Mouse (Mus musculus) cortical plate, adult 2 months (tissue): ENCODE data around the gene Fbxl7. TPM values are rescaled to one million over a fixed set of nuclear protein-coding genes. Genes with fewer than 3 reads are reported as not detected.

Source experiments
- H3K27ac ChIP-seq: fragments of 200-500 bp; 2 replicates; pipeline ENCODE4 v1.5.1; 2012; ENCODE audit warnings: low read length, control low read depth, inconsistent platforms; ENCODE audit not compliant: insufficient read depth
- H3K4me1 ChIP-seq: fragments of 200-500 bp; 2 replicates; pipeline ENCODE4 v1.6.1; 2011; ENCODE audit warnings: low read length; ENCODE audit not compliant: control insufficient read depth, insufficient read depth
- H3K4me3 ChIP-seq: fragments of 200-500 bp; 2 replicates; pipeline ENCODE4 v1.5.1; 2011; ENCODE audit warnings: mild to moderate bottlenecking, low read length, control low read depth; ENCODE audit not compliant: insufficient read depth
- CTCF ChIP-seq: fragments of 200-500 bp; IDR thresholded peaks from 2 replicates; pipeline ENCODE4 v1.5.1; 2011; ENCODE audit warnings: mild to moderate bottlenecking, control low read depth, low read length; ENCODE audit not compliant: insufficient read depth; ENCODE audit errors: extremely low read depth
- POLR2A ChIP-seq: fragments of 200-500 bp; IDR thresholded peaks from 2 replicates; pipeline ENCODE4 v1.6.1; 2011; ENCODE audit warnings: mild to moderate bottlenecking, low read length, control low read depth; ENCODE audit not compliant: insufficient read depth; ENCODE audit errors: extremely low read depth
- polyA plus RNA-seq: library from polyadenylated mRNA; depleted of rRNA; stranded (reverse); fragments of >200 nt; gene quantifications from 2 replicates; pipeline ENCODE4 v1.2.3, GENCODE M21; 2012

The Fbxl7 gene
- polyA plus RNA-seq, 1 experiment = 0.96 TPM

GRCm38 (mm10) chr15:26880212-26880956 is 15.0 kb downstream of the Fbxl7 start:
- Histone ChIP-seq H3K27ac (no peak overlapping the region), H3K4me3 (no peak overlapping the region), H3K4me1 (no peaks in the 10 kb centered on the region)
- TF ChIP-seq CTCF = no peak
- TF ChIP-seq POLR2A = no peak

- no peak for TF ChIP-seq POLR2A
- no peak for TF ChIP-seq CTCF
- no peak overlapping the region for H3K27ac ChIP-seq
Observed at GRCm38 (mm10) chr15:26875687-26876086, 19.7 kb downstream of the Fbxl7 start.

GRCm38 (mm10) chr15:26872234-26872633 is 23.1 kb downstream of the Fbxl7 start:
- TF ChIP-seq CTCF (no peak), POLR2A (no peak)
- Histone ChIP-seq H3K27ac (no peak overlapping the region), H3K4me1 (no peaks in the 10 kb centered on the region), H3K4me3 (no peak overlapping the region)

More at GRCm38 (mm10) chr15:26875687-26876086, 19.7 kb downstream of the Fbxl7 start:
- no peaks in the 10 kb centered on the region for H3K4me1 ChIP-seq
- no peak overlapping the region for H3K4me3 ChIP-seq

DNA sequence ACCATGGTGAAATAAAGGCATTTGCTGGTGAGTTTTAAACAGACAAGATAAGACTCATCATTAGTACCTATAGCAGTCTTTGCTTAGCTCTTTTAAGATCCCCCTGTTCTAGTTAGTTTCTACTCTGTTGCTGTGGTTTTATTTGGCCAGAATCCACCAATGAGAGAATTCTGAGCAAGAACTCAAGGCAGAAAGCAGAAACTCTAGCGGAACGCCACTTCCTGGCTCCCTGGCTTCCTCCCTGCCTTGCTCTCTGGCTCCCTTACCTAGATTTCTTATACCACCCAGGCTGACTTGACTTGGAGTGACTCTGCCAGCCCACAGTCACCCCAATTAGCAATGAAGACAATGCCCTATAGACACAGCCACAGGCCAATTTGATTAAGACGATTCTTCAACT is 26.2 kb downstream of the Fbxl7 start:
- H3K27ac ChIP-seq = no peak overlapping the region
- no peak overlapping the region for H3K4me3 ChIP-seq

GRCm38 (mm10) chr15:26867521-26867920 is 27.9 kb downstream of the Fbxl7 start:
- TF ChIP-seq CTCF = no peak
- no peak for TF ChIP-seq POLR2A

More for the DNA sequence above, 26.2 kb downstream of the Fbxl7 start:
- TF ChIP-seq POLR2A (no peak), CTCF (no peak)
- no peaks in the 10 kb centered on the region for H3K4me1 ChIP-seq

DNA sequence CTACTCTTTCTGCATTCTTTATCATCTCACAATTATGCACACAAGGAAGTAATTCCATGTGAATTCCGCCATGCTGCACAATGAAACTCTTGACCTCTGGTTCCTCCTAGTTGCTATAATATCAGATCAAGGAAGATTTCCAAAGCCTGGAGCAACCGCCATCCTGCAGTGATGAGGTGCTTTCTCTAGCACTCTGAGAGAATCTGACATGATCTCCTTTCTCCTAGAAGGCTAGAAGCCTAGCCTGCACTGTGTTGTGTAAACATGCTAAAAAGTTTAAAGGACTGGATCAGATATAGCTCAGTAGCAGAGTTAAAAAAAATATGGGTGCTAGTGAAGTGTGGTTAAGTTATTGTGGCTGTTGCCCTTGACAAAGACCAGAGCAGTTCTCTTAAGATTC is 33.2 kb downstream of the Fbxl7 start:
- no peak overlapping the region for H3K4me3 ChIP-seq
- H3K4me1 ChIP-seq = no peaks in the 10 kb centered on the region
- no peak overlapping the region for H3K27ac ChIP-seq
- TF ChIP-seq CTCF (no peak), POLR2A (no peak)

More at GRCm38 (mm10) chr15:26867521-26867920, 27.9 kb downstream of the Fbxl7 start:
- Histone ChIP-seq H3K4me1 (no peaks in the 10 kb centered on the region), H3K4me3 (no peak overlapping the region), H3K27ac (no peak overlapping the region)

DNA sequence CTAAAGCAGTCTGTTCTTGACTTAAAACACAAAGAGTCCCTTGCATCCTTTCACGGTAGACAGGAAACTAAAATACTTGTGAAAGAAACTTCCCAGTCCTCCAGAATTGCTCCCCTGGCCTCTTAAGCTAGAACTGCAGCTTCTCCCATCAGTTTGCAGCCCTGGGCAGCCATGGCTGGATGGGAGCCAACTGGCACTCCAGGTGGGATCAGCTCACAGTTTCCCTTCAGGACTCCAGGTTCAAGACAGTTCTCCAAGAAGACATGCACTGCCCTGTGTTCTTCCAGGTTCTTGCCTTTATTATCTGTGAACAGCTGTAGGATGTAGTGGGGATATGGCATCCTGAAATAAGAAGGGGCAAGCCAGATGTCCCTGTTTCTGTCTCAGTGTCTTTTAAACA is 45.8 kb downstream of the Fbxl7 start:
- no peak for TF ChIP-seq CTCF
- H3K27ac ChIP-seq = no peak overlapping the region
- no peak overlapping the region for H3K4me3 ChIP-seq
- no peaks in the 10 kb centered on the region for H3K4me1 ChIP-seq

GRCm38 (mm10) chr15:26842216-26842615 is 53.2 kb downstream of the Fbxl7 start:
- Histone ChIP-seq H3K27ac (no peak overlapping the region), H3K4me1 (no peaks in the 10 kb centered on the region), H3K4me3 (no peak overlapping the region)
- TF ChIP-seq POLR2A (no peak), CTCF (no peak)

DNA sequence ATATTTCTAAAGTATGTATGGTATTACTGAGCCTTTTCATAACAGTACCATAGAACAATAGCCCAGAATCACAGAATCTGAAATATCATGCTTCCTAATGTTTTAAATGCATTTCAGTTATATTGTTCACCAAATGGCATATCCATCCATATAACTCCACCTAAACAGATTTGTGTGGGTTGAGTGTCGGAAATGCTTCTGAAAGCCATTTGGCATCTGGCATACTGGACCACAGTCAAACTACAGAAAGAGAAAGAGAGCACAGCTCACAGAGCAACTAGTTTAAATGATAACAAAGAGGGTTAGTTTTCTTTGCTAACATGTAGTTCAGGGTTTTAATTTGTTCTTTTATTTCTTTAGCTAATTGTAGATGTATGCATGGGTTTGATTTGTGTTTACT is 57.0 kb downstream of the Fbxl7 start:
- TF ChIP-seq POLR2A (no peak), CTCF (no peak)
- H3K4me3 ChIP-seq = no peak overlapping the region

DNA sequence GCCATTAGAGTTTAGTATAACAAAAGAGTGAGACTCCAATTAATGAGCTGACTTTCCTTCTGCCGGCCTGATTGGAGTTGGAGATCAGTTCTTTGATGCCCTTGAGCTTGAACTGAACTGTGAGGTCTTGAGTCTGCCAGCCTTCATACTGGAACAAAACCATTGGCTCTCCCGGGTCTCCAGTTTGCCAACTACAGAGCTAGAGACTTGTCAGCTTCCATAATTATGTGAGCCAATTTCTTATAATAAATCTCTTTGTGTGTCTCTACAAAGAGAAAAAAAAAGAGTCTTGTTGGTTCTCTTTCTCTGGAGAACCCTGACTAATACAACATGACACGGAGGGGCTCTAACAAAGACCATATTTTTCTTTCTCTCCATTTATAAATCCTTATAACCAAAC is 58.2 kb downstream of the Fbxl7 start:
- Histone ChIP-seq H3K4me1 (no peaks in the 10 kb centered on the region), H3K4me3 (no peak overlapping the region), H3K27ac (no peak overlapping the region)
- no peak for TF ChIP-seq POLR2A
- no peak for TF ChIP-seq CTCF

More for the DNA sequence above, 57.0 kb downstream of the Fbxl7 start:
- Histone ChIP-seq H3K4me1 (no peaks in the 10 kb centered on the region), H3K27ac (no peak overlapping the region)
